In the genomic region with DNA sequence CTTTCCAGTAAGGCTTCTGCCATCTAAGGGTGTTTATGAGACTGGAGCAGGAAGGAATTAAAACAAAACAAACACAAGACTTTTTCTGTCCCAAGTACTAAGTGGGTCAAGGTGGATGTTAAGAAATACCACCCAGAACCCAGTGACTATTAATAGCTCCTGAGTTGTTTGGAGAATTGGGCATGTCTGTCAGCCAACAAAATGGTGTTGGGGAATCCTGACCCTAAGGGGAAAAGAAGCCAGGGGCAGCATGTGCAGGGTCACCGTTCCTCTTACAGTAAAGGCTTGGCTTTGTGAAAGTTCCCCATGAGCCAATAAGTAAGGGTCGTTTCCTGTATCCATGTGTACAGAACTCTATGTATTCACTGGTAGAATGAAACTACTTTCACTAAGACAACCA, we compare ENCODE assay signal across 22 mouse cellular contexts.
DNase-seq lines count a peak whose midpoint lies in the region; ATAC-seq and TF ChIP-seq lines count a peak whose summit lies in the region.
"Had no signal": no experiment of that assay in that cellular context is flagged by ENCODE, and none has a peak within 500 bp of the region (broad histone marks: within the 10 kb centered on the region; RNA-seq: fewer than 3 reads in every experiment).

No protein-coding gene starts in this region.

- H3K9me3 ChIP-seq in limb, embryonic 10.5 days (replicated peaks), result no peaks in the 10 kb centered on the region

- no peak for DNase-seq in gastrocnemius, adult 2 months
- DNase-seq in gastrocnemius, postnatal 4 days (ENCODE audit: low spot score in 2 of 2), result no peak
- DNase-seq in adipocyte (ENCODE audit: low spot score), result peak; percentile 83
- DNase-seq in embryo, embryonic 10.5 days (ENCODE audit: low spot score), result no peak
- no peak for DNase-seq in limb, embryonic 10.5 days (ENCODE audit: low spot score)
- DNase-seq: adrenal gland, adult 2 months; adrenal gland, adult 8-10 months; adrenal gland, postnatal 10 days; adrenal gland, postnatal 14 days; adrenal gland, postnatal 25 days; adrenal gland, postnatal 36 days; B cell, adult 2 months; cerebellum, adult 11 months; cerebellum, adult 11-12 months; cerebellum, adult 18-20 months; cerebellum, adult 2 months had no signal

- intact Hi-C loops in gastrocnemius, adult 2 months (cut with DNase I), result no loop called here

- H3K27ac ChIP-seq in gastrocnemius, adult 2 months, result peak overlapping the region; percentile 41
- no peak overlapping the region for H3K27ac ChIP-seq in limb, embryonic 10.5 days

- WGBS in limb, embryonic 10.5 days, result 81% methylated on average over 2 of the region's 2 CpGs

- no peaks in the 10 kb centered on the region for H3K36me3 ChIP-seq in limb, embryonic 10.5 days
- H3K36me3 ChIP-seq: G1E had no signal

- H3K27me3 ChIP-seq in limb, embryonic 10.5 days (ENCODE audit: low read depth, poor library complexity, severe bottlenecking), result peaks cover 66% of the 10 kb centered on the region
- H3K27me3 ChIP-seq: CH12.LX had no signal

- ATAC-seq in granulocyte monocyte progenitor cell, adult 5-6 weeks (replicated peaks; ENCODE audit: poor library complexity, severe bottlenecking), result 0 out of 2 replicates have a peak, but pooled peaks have one; percentile 13
- ATAC-seq: activated CD4-positive, CD25-positive, alpha-beta regulatory T cell, adult 4 months; CD4-positive, CD25-positive, alpha-beta regulatory T cell, adult 4 months; Patski had no signal

- no peak overlapping the region for H3K4me3 ChIP-seq in gastrocnemius, adult 2 months
- H3K4me3 ChIP-seq in limb, embryonic 10.5 days, result no peak overlapping the region

- TF ChIP-seq CTCF in gastrocnemius, adult 2 months (IDR thresholded peaks at IDR 0.05), result no peak

- H3K4me1 ChIP-seq in limb, embryonic 10.5 days, result peaks cover 20% of the 10 kb centered on the region
